Mouse (Mus musculus) heart, embryonic 11.5 days (tissue): ENCODE measurements at regions not wholly inside any gene's neighbourhood (a gene's known extent, or its start where the extent isn't known, plus 50 kb on each side); places are given as distances from the start of the nearest gene placed in this dataset.

Source experiments
- microRNA counts: library from miRNA; unstranded; fragments of <30 nt; microRNA quantifications from one replicate; lab custom pipeline; 2015
- microRNA-seq: library from miRNA; unstranded; fragments of <30 nt; microRNA quantifications from one replicate; pipeline ENCODE4, GENCODE M21; 2016; ENCODE audit warnings: borderline number of aligned reads

MicroRNAs in the stretch of these regions (microRNA counts, 519-probe panel; counts per million panel counts)
- microRNA mmu-miR-29a (lab: Ali Mortazavi, UCI) = 5,348 counts per million, percentile 59 among the panel's probes with 10 or more counts

Small RNA genes lying in the stretch of these regions (microRNA-seq; reads per million reads assigned to microRNA genes)
- 613 reads per million, percentile 81 among the genes with 10 or more reads in this experiment for gene Mir29a
- gene Mir29b-1 = 3.9 reads per million, percentile 34 among the genes with 10 or more reads in this experiment
